ENCODE assay signal across 10 mouse cellular contexts in the genomic region with DNA sequence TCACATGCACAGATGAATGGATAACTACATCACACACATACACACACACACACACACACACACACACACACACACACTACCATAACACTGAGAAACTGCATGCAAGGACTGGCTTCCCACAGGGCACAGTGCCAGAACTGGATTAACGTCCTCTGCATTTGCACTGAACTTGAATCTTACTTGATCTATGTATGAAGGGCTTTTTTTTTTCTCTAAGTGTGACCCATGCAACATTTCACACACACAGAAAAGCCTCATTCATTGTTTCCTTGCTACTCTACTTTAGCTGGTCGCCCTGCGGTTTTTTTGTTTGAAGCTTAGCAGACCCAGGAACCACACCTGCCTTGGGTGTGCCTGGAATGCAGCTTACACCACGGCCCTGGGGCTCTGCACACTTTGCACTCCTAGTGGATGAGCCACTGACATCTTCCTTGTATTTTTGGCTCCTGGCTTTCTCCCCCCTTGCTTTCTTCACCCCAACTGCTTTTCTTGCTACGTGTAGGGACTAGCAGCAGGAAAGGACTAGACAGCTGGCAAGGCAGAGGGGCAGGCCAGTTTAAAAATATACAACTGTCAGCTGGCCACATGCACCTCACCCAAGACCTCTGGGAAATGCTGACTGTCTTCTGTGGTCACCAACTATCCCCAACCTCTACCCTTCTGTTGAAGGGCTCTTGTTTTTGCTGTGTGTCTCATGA. TPM values are rescaled to one million over a fixed set of nuclear protein-coding genes. Genes with fewer than 3 reads are reported as not detected.
DNase-seq lines count a peak whose midpoint lies in the region; ATAC-seq and TF ChIP-seq lines count a peak whose summit lies in the region.
"Had no signal": no experiment of that assay in that cellular context is flagged by ENCODE, and none has a peak within 500 bp of the region (broad histone marks: within the 10 kb centered on the region; RNA-seq: fewer than 3 reads in every experiment).

No protein-coding gene starts in this region.

- no peaks in the 10 kb centered on the region for H3K36me3 ChIP-seq in intestine, embryonic 15.5 days
- H3K36me3 ChIP-seq: hindbrain, embryonic 15.5 days had no signal

- TF ChIP-seq CTCF in lung, adult 2 months (IDR thresholded peaks at IDR 0.05; ENCODE audit: insufficient read depth, low read length), result no peak

- H3K9me3 ChIP-seq in intestine, embryonic 15.5 days, result no peaks in the 10 kb centered on the region
- H3K9me3 ChIP-seq: hindbrain, embryonic 15.5 days had no signal

- H3K4me2 ChIP-seq in intestine, embryonic 15.5 days (replicated peaks), result no peak overlapping the region
- H3K4me2 ChIP-seq: hindbrain, embryonic 15.5 days had no signal

- peaks cover 7% of the 10 kb centered on the region for H3K4me1 ChIP-seq in lung, adult 2 months (ENCODE audit: control insufficient read depth, insufficient read depth, low read length)
- peaks cover 12% of the 10 kb centered on the region for H3K4me1 ChIP-seq in intestine, embryonic 15.5 days (replicated peaks)
- H3K4me1 ChIP-seq: hindbrain, embryonic 15.5 days had no signal

- H3K9ac ChIP-seq in intestine, embryonic 15.5 days, result no peak overlapping the region
- H3K9ac ChIP-seq: hindbrain, embryonic 15.5 days had no signal

- H3K27me3 ChIP-seq in intestine, embryonic 15.5 days (replicated peaks), result no peaks in the 10 kb centered on the region
- H3K27me3 ChIP-seq: hindbrain, embryonic 15.5 days had no signal

- no peak for TF ChIP-seq POLR2A in lung, adult 2 months (IDR thresholded peaks at IDR 0.05; ENCODE audit: borderline replicate concordance, extremely low read depth, low read depth, low read length)

- H3K27ac ChIP-seq in intestine, embryonic 15.5 days, result peak overlapping the region; percentile 42; the same call in 1 of the 2 replicates
- H3K27ac ChIP-seq: hindbrain, embryonic 15.5 days had no signal

- peak; percentile 85 for ATAC-seq in intestine, embryonic 15.5 days

- DNase-seq in adrenal gland, postnatal 10 days, result peak; percentile 46
- no peak for DNase-seq in adrenal gland, postnatal 14 days
- peak; percentile 47 to 61 for DNase-seq in lung, adult 18-20 months
- no peak for DNase-seq in lung, adult 2 months
- peak; percentile 26 to 57 for DNase-seq in thymus, adult 18-20 months
- no peak for DNase-seq in embryo, embryonic 10.5 days (ENCODE audit: low spot score)
- no peak for DNase-seq in right cerebral cortex, postnatal 10 days (ENCODE audit: low spot score in 2 of 2)
- DNase-seq: cerebellum, postnatal 25 days had no signal

- no peak overlapping the region for H3K4me3 ChIP-seq in lung, adult 2 months (replicated peaks; ENCODE audit: extremely low read depth, low read depth, low read length)
- H3K4me3 ChIP-seq in intestine, embryonic 15.5 days (replicated peaks), result no peak overlapping the region
- H3K4me3 ChIP-seq: hindbrain, embryonic 15.5 days had no signal

- WGBS in lung, adult 2 months, result 29% methylated on average over 5 of the region's 5 CpGs
- 24% methylated on average over 5 of the region's 5 CpGs for WGBS in intestine, embryonic 15.5 days

RNA-seq across cellular contexts. Expression of a gene that starts 51.8 kb away (rescaled TPM):
- total RNA-seq in adrenal gland, postnatal 10 days (2021), result 100 to 1,000 TPM; 135 to 154 TPM
- 167 and 168 TPM in 2 replicates for total RNA-seq in adrenal gland, postnatal 14 days (2021)
- polyA plus RNA-seq in lung, adult 2 months (2012; rRNA removed), result 98.2 and 101 TPM in 2 replicates
- polyA plus RNA-seq in intestine, embryonic 15.5 days (2015; fragmentation: Nextera tagmentation; extraction: Ambion mirVana), result 138 and 153 TPM in 2 replicates

Comparison
In these comparisons a context has a peak if more than half of its experiments do, and no peak if none do; other contexts are left out.
1. DNase-seq: peak in adrenal gland, postnatal 10 days (single experiment), lung, adult 18-20 months (2 of 2) and thymus, adult 18-20 months (2 of 2); none in adrenal gland, postnatal 14 days (single experiment), lung, adult 2 months (single experiment), embryo, embryonic 10.5 days (single experiment) and right cerebral cortex, postnatal 10 days (0 of 2).